Mouse (Mus musculus) ES-Bruce4 (cell line): Measurements from ENCODE around the gene Xylt2. TPM values are rescaled to one million over a fixed set of nuclear protein-coding genes. Genes with fewer than 3 reads are reported as not detected.

Source experiments
- H3K27ac ChIP-seq: 2 replicates; pipeline ENCODE4 v1.5.1; 2012; ENCODE audit warnings: low read length, inconsistent platforms; ENCODE audit not compliant: insufficient read depth
- H3K27me3 ChIP-seq: 2 replicates; pipeline ENCODE4 v1.6.1; 2012; ENCODE audit warnings: mild to moderate bottlenecking, low read length, inconsistent platforms; ENCODE audit not compliant: control insufficient read depth, poor library complexity, insufficient read depth, severe bottlenecking
- H3K36me3 ChIP-seq: 2 replicates; pipeline ENCODE4 v1.6.1; 2012; ENCODE audit warnings: inconsistent platforms, mild to moderate bottlenecking, low read length, moderate library complexity; ENCODE audit not compliant: control insufficient read depth, poor library complexity, insufficient read depth, severe bottlenecking
- H3K4me1 ChIP-seq: one replicate; pipeline ENCODE4 v1.8.1; 2011; ENCODE audit warnings: low read length; ENCODE audit not compliant: control insufficient read depth, insufficient read depth
- H3K4me3 ChIP-seq: 2 replicates; pipeline ENCODE4 v1.5.1; 2011; ENCODE audit warnings: low read depth, mild to moderate bottlenecking, low read length
- H3K9ac ChIP-seq: 2 replicates; pipeline ENCODE4 v1.6.1; 2012; ENCODE audit warnings: low read depth, mild to moderate bottlenecking, inconsistent platforms; ENCODE audit not compliant: poor library complexity, severe bottlenecking
- H3K9me3 ChIP-seq: replicated peaks from 2 replicates; pipeline ENCODE4 v1.6.1; 2012; ENCODE audit warnings: mild to moderate bottlenecking, low read length, inconsistent platforms; ENCODE audit not compliant: control insufficient read depth, poor library complexity, insufficient read depth, severe bottlenecking
- CTCF ChIP-seq: IDR thresholded peaks from one replicate; pipeline ENCODE4 v1.8.1; 2011; ENCODE audit warnings: low read depth, low read length
- EP300 ChIP-seq: IDR thresholded peaks from 2 replicates; pipeline ENCODE4 v1.6.1; 2011; ENCODE audit warnings: low read depth, low read length; ENCODE audit not compliant: insufficient read depth
- POLR2A ChIP-seq: IDR thresholded peaks from one replicate; pipeline ENCODE4 v1.8.1; 2011; ENCODE audit warnings: low read length; ENCODE audit not compliant: insufficient read depth
- polyA plus RNA-seq: library from polyadenylated mRNA; stranded (reverse); fragments of >200 nt; gene quantifications from 2 replicates; pipeline ENCODE4 v1.2.4, GENCODE M21; 2011; ENCODE audit warnings: low read depth; ENCODE audit not compliant: missing spikeins, insufficient read depth, insufficient read length

The Xylt2 gene
- polyA plus RNA-seq, 1 experiment = 20.1 TPM

GRCm38 (mm10) chr11:94680639-94681038 lies 3.3 kb upstream of the Xylt2 start:
- Histone ChIP-seq H3K27ac (no peak overlapping the region), H3K4me3 (no peak overlapping the region), H3K9ac (no peak overlapping the region), H3K4me1 (peaks cover 2% of the 10 kb centered on the region), H3K9me3 (no peaks in the 10 kb centered on the region), H3K36me3 (no peaks in the 10 kb centered on the region), H3K27me3 (no peaks in the 10 kb centered on the region)
- TF ChIP-seq EP300 = no peak
- TF ChIP-seq POLR2A = no peak
- peak; percentile 40 for TF ChIP-seq CTCF

GRCm38 (mm10) chr11:94677607-94678145 lies 361 bp upstream of the Xylt2 start:
- H3K27ac ChIP-seq = no peak overlapping the region
- TF ChIP-seq POLR2A = no peak
- no peak for TF ChIP-seq EP300
- TF ChIP-seq CTCF = no peak
- H3K36me3 ChIP-seq = no peaks in the 10 kb centered on the region
- peak overlapping the region; percentile 61 for H3K4me3 ChIP-seq
- peaks cover 6% of the 10 kb centered on the region for H3K4me1 ChIP-seq
- H3K27me3 ChIP-seq = no peaks in the 10 kb centered on the region
- H3K9ac ChIP-seq = no peak overlapping the region
- H3K9me3 ChIP-seq = no peaks in the 10 kb centered on the region

GRCm38 (mm10) chr11:94676308-94676707 lies 1.0 kb downstream of the Xylt2 start:
- no peak overlapping the region for H3K27ac ChIP-seq
- no peaks in the 10 kb centered on the region for H3K36me3 ChIP-seq
- no peak for TF ChIP-seq EP300
- TF ChIP-seq POLR2A = no peak
- TF ChIP-seq CTCF = no peak
- H3K4me3 ChIP-seq = peak overlapping the region; percentile 81
- peak overlapping the region; percentile 80 for H3K9ac ChIP-seq
- H3K4me1 ChIP-seq = peaks cover 6% of the 10 kb centered on the region
- H3K9me3 ChIP-seq = no peaks in the 10 kb centered on the region
- H3K27me3 ChIP-seq = no peaks in the 10 kb centered on the region

- H3K27me3 ChIP-seq = no peaks in the 10 kb centered on the region
- H3K9ac ChIP-seq = no peak overlapping the region
- TF ChIP-seq CTCF (no peak), EP300 (no peak), POLR2A (no peak)
- no peak overlapping the region for H3K4me3 ChIP-seq
- no peak overlapping the region for H3K27ac ChIP-seq
- no peaks in the 10 kb centered on the region for H3K9me3 ChIP-seq
- peaks cover 6% of the 10 kb centered on the region for H3K4me1 ChIP-seq
- H3K36me3 ChIP-seq = no peaks in the 10 kb centered on the region
Observed at GRCm38 (mm10) chr11:94675446-94675845, 1.9 kb downstream of the Xylt2 start.

GRCm38 (mm10) chr11:94674984-94675383 lies 2.3 kb downstream of the Xylt2 start:
- Histone ChIP-seq H3K4me3 (no peak overlapping the region), H3K27ac (no peak overlapping the region), H3K27me3 (no peaks in the 10 kb centered on the region), H3K9me3 (no peaks in the 10 kb centered on the region), H3K4me1 (peaks cover 6% of the 10 kb centered on the region), H3K9ac (no peak overlapping the region), H3K36me3 (no peaks in the 10 kb centered on the region)
- no peak for TF ChIP-seq EP300
- no peak for TF ChIP-seq POLR2A
- TF ChIP-seq CTCF = no peak

- Histone ChIP-seq H3K27ac (no peak overlapping the region), H3K36me3 (peaks cover 28% of the 10 kb centered on the region), H3K4me3 (no peak overlapping the region), H3K9me3 (no peaks in the 10 kb centered on the region), H3K27me3 (no peaks in the 10 kb centered on the region), H3K9ac (no peak overlapping the region), H3K4me1 (no peaks in the 10 kb centered on the region)
- TF ChIP-seq CTCF (no peak), POLR2A (no peak), EP300 (no peak)
Observed at GRCm38 (mm10) chr11:94665281-94665680, 12.0 kb downstream of the Xylt2 start.
